In genomic region chr8:121296597-121296996, GRCm38 (mm10) we compare ENCODE assay signal across 12 mouse cellular contexts.
DNase-seq lines count a peak whose midpoint lies in the region.
"Had no signal": no experiment of that assay in that cellular context is flagged by ENCODE, and none has a peak within 500 bp of the region (broad histone marks: within the 10 kb centered on the region; RNA-seq: fewer than 3 reads in every experiment).

No protein-coding gene starts in this region.

- H3K4me1 ChIP-seq in heart, embryonic 10.5 days, result peaks cover 73% of the 10 kb centered on the region
- H3K4me1 ChIP-seq in limb, embryonic 10.5 days, result peaks cover 98% of the 10 kb centered on the region

- 0 out of 2 replicates have a peak overlapping the region, but pooled peaks have one; percentile 64 for H3K27ac ChIP-seq in heart, embryonic 10.5 days
- H3K27ac ChIP-seq in limb, embryonic 10.5 days, result peak overlapping the region; percentile 59
- H3K27ac ChIP-seq: liver, embryonic 12.5 days had no signal

- H3K9me3 ChIP-seq in heart, embryonic 10.5 days, result no peaks in the 10 kb centered on the region
- no peaks in the 10 kb centered on the region for H3K9me3 ChIP-seq in limb, embryonic 10.5 days (replicated peaks)
- H3K9me3 ChIP-seq: liver, embryonic 12.5 days had no signal

- WGBS in heart, embryonic 10.5 days, result 37% methylated on average over 5 of the region's 5 CpGs
- 37% methylated on average over 5 of the region's 5 CpGs for WGBS in limb, embryonic 10.5 days

- H3K27me3 ChIP-seq in heart, embryonic 10.5 days (ENCODE audit: insufficient read depth, poor library complexity, severe bottlenecking), result peaks cover 22% of the 10 kb centered on the region
- H3K27me3 ChIP-seq in limb, embryonic 10.5 days (ENCODE audit: low read depth, poor library complexity, severe bottlenecking), result peaks cover 74% of the 10 kb centered on the region

- DNase-seq in heart, embryonic 10.5 days (ENCODE audit: low spot score), result no peak
- no peak for DNase-seq in heart, adult 11 months
- DNase-seq in right cerebral cortex, postnatal 10 days (ENCODE audit: low spot score in 2 of 2), result peak; percentile 61 to 82
- DNase-seq in right cerebral cortex, postnatal 4 days, result no peak
- no peak for DNase-seq in limb, embryonic 10.5 days (ENCODE audit: low spot score)
- DNase-seq in T-cell, adult 2 months (ENCODE audit: low spot score), result no peak
- no peak for DNase-seq in testis, postnatal 10 days (ENCODE audit: low spot score)
- no peak for DNase-seq in gastrocnemius, postnatal 4 days (ENCODE audit: low spot score in 2 of 2)
- DNase-seq: B cell, adult 2 months; gastrocnemius, postnatal 14 days; heart, postnatal 14 days had no signal

- H3K4me3 ChIP-seq in heart, embryonic 10.5 days, result no peak overlapping the region
- H3K4me3 ChIP-seq in limb, embryonic 10.5 days, result 0 out of 2 replicates have a peak overlapping the region, but pooled peaks have one; percentile 14
- H3K4me3 ChIP-seq: liver, embryonic 12.5 days had no signal

- H3K36me3 ChIP-seq in heart, embryonic 10.5 days, result no peaks in the 10 kb centered on the region
- H3K36me3 ChIP-seq in limb, embryonic 10.5 days, result no peaks in the 10 kb centered on the region
- H3K36me3 ChIP-seq: liver, embryonic 12.5 days had no signal

Comparison
In these comparisons a context has a peak if more than half of its experiments do, and no peak if none do; other contexts are left out.
1. DNase-seq: peak in right cerebral cortex, postnatal 10 days (2 of 2); none in heart, embryonic 10.5 days (single experiment), heart, adult 11 months (single experiment), right cerebral cortex, postnatal 4 days (single experiment), limb, embryonic 10.5 days (single experiment), T-cell, adult 2 months (single experiment), testis, postnatal 10 days (single experiment) and gastrocnemius, postnatal 4 days (0 of 2).